Mouse (Mus musculus) spleen, postnatal 14 days (tissue): ENCODE data around the gene Ube2c.

Source experiments
- DNase-seq, 2 experiments: peaks; one replicate each; pipeline ENCODE4 v3.0.0; 2021 to 2022; ENCODE audit warnings: low spot score in 2 of 2

The Ube2c gene

DNA sequence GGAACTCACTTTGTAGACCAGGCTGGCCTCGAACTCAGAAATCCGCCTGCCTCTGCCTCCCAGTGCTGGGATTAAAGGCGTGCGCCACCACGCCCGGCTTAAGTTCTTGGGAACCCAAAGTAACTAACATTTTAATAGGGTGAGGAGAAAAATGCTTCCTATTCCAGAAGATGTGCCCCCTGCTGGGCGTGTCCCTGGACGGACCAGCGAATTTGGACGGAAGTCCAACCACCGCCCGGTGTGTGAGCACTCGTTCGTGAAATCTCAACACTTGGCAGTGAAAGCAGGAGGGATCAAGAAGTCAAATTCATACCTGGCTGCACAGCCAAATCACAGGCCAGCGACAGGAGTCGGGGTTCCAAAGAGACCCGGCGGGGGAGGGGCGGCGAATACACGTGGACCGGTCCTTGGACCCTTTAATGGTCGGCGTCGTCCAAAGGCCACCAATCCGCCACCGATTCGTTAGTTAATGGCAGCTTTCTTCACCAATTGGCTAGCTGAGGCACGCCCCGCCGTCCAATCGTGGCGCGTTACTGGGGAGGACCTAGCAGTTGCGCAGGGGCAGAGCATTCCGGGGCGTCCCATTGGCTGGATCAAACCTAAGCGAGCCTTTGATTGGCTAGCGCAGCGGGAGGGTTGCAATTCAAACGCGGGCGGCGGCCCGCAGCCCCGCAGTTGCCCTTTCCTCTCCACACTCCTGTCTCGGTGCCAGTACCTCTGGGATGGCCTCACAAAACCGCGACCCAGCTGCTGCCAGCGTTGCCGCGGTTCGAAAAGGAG is at the start of gene Ube2c:
Ube2c (plus strand) TSS at position 641 of the 780 bp plus-strand sequence.
- DNase-seq: peak; percentile 96

DNA sequence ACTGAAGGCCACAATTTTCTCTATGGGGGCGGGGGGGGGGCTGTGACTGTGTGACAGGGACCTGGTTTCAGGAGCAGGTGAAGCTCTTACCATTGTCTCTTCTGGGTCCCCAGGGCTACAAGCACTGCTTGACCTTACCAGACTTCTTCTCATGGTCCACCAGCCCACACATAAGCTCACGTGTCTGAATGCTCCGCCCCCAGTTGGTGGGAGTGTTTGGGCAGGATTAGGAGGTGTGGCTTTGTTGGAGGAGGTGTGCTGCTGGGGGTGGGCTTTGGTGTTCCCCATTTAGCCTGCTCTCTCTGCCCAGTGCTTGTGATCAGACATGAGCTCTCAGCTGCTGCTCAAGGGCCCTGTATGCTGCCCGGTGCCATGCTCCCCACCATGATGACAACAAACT is 46.4 kb upstream of the Ube2c start:
- no peak for DNase-seq

DNA sequence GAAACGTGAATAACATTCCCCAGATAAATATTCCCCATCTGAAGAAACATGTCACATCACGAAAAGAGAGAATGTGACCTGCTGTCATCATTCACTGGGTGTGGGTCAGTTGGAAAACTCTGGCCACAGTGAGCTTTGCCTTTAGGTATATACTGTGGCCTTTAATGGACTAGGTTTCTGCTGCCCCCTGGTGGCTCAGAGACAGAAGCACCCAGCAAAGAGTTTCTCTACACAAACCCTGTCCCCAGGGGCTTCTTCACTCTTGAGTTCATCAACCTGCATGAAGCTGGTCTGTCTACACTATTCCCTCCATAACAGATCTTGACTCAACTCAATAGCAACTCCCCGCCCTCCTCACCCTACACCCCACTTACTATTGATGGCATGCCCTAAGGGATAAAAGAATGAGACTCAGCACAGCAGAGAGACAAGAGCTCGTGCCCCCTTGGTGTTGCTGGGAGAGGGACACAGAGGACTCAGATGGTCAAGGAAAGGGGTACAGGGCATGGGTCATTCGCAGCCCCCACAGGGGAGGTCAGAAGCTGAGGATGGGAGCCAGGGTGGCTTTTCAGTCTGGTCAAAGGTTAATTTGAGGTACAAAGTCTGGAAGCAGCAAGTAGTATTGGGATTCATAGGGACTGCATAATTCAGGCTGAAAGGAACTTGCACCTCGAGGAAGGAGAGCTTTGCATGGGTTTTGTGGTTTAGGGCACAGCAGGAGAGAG is 43.6 kb upstream of the Ube2c start:
- peak; percentile 33 to 63 for DNase-seq

DNA sequence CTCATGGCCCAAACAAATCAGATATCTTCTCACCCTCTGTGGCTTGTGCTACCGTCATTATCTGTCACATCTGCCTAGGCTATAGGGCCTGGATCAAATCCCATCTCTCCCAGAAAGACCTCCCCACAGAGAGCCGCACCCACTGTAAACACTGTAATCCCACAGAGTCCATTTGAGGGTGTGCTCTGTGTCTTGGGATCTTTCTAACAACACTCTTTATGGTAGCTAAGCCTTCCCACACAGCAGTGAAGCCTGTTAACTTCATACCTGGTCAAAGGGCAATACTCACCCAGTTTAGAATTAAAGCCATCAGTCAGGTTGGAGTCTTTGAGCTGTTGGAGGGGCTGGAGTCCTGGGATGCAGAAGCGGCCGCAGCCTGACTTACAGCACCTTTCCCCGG is 38.0 kb upstream of the Ube2c start:
- no peak for DNase-seq

DNA sequence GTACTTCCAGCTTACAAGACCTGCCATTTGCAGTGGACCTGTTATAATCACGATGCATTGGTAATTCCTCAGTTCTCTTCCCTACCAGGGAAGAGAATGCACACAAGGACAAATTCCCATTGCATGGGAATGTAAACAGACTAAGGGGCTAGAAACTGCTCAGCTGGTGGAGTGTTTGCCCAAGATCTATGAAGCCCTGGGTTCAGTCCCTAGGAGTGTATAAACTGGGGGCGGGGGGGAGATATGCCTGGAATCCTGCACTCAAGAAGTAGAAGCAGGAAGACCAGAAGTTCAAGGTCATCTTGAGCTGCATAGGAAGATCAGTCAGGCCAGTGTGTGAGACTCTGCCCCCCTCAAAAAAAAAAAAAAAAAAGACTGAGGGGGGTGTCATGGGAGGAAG is 36.4 kb upstream of the Ube2c start:
- no peak for DNase-seq

DNA sequence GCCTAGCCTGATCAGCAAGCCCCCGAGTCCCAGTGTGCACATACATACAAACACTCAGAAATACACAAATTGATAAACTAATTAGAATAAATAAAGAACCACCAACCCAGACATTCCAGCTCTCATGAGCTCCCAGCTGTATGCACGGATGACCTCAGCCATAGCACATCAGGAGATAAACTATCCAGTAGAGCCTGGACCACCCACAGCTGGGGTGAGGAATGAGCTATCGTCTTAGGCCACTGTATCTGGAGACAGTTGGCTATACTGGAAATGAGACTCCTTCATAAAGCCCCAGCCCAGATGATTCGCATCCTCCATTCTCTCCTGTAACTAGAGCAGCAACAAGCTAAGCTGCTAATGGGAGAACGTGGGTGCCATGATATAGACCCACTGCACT is 34.9 kb upstream of the Ube2c start:
- DNase-seq: no peak

DNA sequence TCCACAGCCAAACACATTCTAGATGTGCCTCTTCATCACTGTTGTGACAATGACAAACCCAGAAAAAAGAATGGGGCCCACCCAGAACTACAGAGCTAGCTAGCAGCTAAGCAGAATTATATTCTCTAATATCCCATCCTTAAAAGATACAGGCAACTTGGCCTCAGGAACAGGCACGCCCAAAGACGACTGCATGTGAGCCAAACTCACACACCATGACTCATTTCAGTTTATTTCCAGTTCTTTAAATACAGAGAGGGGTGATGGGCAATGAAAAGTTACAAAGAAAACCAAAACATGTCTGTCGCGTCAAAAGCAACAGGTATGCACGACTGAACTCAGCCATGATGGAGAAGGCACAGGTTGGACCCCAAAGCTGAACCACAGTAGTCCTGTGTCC is 34.3 kb upstream of the Ube2c start:
- DNase-seq: no peak

DNA sequence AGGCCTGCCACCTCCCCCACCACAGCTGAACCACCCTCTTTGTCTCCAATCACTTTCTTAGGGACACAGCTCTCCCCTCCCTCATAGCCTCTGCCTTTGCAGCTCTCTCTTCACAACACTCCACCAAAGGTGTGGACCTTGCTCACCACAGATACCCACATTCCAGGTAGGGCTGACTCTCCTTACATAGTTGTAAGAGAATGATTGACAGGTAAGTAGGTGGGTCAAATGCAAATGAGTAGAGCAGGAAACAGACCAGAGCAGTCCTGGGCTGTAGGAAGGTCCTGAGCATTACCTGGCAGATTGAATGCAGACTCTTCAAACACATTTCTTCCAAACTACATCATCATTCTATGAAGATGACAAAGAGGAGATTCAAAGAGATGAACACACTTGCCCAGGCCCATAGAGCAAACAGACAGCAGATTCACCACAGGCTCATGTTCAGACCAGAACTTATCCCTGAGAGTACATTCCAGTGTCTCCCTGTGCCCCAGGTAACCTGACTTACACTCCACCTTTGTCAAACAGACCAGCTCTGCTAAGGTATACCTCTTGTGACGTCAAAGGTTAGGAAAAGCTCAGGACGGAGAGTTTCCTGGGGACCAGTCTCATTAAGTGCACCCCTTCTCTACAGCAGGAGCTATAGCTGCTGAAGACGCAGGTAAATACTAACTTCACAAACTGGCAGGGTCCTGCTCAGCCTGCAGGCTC is 32.2 kb upstream of the Ube2c start:
- no peak for DNase-seq

DNA sequence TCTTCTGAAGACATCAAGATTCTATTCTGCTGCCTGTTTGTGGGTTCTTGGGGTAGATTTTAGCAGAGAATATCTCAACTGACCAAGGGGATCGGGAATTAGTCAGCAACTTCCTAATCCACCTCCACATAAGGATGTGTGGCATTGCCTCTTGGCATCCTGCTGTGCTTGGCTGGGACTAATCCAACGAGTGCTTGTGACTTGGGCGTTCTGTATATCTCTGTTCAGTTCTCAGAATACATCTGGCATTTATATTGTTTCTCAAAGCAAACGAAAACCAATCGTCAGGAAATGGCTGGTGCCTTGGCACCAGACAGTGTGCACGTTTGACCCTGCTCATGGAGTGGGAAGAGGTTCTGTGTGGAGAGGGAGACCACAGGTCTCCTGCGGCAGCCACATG is 29.8 kb upstream of the Ube2c start:
- DNase-seq: no peak

DNA sequence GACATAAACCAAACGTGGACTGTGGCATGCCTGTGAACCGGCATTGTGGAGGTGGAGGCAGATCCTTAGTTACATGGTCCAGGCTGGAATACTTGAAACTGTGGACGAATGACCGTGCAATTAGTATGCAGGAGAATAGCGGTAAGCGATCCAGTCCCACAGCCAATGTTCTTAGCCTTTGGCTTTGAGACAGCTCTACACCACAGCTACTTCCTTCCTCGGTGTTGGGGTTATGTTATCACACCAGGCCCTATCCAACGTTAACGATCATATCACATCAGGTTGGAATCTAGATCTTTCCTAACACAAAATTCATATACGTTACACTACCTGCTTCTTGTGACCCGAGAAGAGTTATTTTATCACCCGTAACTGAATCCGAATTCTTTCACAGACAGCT is 24.7 kb upstream of the Ube2c start:
- no peak for DNase-seq

DNA sequence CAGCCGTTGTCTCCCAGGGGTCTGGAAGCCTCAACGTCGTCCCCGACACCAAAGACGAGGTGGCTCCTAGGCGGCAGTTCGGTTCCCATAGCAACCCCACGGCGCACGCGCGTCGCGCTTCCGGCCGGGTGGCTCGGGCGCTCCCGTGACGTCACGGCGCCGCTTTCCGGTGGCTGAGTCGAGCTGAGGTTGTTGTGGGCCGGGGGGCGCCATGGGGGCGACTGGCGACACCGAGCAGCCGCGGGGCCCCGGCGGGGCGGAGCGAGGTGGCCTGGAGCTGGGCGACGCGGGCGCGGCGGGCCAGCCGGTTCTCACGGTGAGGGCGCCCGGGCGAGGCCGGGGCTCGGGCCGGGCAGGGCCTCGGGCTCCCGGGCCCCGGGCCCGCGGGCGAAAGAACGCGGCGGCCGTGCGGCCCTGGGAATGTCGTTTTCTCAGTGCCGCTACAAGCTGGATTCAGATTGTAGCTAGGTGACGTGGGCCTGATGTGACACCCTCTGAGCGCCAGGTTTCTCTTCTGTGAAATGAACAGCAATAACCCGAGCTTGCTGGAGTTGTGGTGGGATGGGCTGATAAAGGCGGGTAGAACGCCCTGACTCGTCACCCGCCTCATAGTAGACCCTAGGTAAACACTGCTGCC is 23.7 kb upstream of the Ube2c start, which contains the start of the genes Wfdc3 and Dnttip1:
Wfdc3 (minus strand) TSS at position 89 of the 637 bp plus-strand sequence.
Dnttip1 (plus strand) TSS at position 141 of the 637 bp plus-strand sequence.
- peak; percentile 88 to 93 for DNase-seq

DNA sequence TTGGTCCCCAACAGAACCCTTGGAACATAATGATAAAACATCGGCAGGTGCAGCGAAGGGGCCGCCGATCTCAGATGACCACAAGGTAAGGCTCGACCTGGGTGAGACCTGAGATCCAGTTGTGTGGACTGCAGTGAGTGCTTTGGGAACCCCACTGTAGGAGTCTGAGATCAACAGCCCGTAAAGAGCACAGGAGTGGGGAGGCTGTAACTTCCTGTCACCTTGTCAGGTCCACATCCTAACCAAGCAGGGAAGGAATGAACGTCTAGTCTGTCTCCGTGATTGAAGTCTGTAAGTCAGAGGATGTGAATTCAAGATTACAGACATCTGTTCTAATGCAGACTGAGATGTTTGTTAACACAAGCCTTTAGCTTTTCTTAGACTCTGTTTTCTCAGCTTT is 23.0 kb upstream of the Ube2c start:
- no peak for DNase-seq

DNA sequence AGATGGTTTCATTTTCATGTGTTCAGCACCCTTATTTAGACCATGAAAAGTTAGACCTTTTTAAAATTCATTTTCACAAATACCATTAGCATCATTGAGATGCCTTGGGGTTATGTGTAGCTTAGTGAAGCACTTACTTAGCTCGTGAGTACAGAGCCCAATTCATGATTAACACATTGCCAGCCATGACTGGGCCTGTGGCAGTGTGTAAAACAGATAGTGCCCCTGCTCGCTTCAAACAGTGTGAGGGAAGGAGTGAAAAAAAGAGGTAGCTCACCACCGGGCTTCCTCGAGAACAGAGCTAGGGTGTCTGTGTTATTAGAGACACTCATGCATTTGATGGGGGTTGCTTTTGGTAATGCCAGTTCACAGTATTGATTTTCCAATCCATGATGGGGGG is 21.5 kb upstream of the Ube2c start:
- DNase-seq: no peak

DNA sequence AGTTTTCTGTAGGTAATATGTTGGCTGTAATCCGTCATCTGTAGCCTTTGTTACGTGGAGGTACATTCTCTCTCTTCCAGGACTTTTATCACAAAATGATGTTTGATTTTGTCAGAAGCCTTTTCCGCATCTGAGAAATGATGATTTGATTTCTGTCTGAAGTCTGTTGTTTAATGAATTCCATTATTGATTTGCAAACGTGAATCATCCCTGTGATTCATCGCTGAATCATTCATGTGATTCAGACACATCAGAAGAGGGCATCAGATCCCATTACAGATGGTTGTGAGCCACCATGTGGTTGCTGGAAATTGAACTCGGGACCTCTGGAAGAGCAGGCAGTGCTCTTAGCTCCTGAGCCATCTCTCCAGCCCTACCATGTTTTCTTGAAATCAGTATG is 20.7 kb upstream of the Ube2c start:
- DNase-seq: no peak

DNA sequence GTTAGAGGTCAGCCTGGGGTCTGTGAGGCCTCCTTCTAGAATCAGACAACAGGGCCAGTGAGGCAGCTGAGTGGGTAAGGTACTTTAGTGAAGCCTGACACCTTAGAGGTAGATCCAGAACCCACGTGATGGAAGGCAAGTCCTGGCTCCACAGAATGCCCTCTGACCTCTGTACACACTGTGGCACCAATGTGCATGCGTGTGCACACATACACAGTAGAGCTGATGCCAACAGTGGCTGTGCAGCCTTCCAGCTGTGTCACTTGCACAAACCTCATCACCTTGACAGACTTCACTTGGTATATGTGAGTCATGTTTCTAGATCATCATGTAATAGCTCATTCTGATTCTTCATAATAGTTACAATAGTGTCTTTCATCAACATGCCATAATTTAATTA is 17.2 kb upstream of the Ube2c start:
- no peak for DNase-seq

DNA sequence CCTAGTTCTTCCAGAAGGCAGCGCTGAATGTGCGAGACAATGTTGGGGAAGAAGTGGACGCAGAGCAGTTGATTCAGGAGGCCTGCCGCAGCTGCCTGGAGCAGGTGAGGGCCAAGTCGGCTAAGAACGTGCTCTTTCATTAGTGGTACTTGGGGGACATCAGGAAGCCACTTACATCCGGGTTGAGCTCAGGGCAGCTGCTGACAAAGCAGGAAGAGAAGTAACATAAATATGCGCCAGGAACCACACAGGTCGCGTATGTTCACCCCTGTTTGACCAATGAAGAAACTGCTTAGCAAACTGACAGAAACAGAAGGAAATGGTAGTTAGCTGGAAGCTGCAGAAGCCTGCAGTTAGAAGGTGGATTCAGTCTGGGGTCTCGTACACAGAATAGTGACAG is 15.6 kb upstream of the Ube2c start:
- DNase-seq: no peak

DNA sequence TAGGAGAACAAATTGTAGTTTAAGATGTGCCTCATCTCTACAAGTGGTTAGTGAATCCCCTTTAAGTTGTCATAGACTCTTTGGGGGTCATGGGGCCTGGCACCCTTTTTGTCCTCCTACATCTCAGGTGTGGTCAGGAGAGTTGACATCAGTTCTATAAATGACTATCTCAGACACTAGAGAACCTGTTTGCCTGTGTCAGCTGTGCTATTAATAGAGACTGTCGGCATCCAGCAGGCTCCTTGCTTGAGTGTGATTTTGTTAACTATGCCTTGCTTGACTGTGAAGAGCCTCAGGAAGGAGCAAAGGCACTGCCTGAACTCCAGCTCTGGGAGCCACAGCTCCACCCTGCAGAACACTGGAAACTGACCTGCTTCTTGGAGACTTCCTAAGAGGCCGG is 14.9 kb upstream of the Ube2c start:
- no peak for DNase-seq

DNA sequence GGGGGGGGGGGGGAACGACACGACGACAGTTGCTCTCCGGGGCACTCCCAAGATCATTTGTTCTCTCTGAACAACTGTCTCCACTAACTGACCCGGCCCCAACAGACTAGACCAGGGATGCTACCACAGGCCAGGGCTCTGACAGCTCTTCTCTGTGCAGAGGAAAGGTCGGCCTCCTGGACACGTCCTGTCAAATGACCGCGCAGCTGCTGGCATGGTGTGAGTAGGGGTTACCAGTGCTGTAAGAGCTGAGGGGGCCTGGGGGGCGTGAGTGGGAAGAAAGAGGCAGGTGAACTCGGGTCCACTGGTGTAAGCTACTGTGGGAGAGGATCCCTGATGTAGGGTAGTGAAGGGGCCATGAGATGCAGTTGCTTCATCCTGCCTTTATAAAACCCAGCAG is 11.9 kb upstream of the Ube2c start:
- no peak for DNase-seq

DNA sequence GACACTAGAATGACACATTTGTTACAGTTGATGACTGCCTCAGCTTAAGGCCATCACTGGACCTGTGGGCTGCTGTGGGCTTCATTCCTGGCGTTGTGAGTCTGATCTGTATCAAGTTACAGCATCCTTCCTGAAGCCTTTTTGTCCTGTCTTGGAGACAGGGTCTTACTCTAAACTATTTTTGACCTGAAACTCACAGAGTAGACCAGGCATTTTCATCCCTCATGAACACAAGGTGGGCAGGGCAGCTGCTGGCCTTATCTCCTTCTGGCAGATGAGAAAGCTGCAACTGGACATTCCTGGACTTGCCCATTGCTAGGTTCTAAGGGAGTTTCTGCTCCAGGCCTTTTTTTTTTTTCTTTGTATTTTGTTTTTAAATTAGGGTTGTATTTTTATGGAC is 11.0 kb upstream of the Ube2c start:
- no peak for DNase-seq

DNA sequence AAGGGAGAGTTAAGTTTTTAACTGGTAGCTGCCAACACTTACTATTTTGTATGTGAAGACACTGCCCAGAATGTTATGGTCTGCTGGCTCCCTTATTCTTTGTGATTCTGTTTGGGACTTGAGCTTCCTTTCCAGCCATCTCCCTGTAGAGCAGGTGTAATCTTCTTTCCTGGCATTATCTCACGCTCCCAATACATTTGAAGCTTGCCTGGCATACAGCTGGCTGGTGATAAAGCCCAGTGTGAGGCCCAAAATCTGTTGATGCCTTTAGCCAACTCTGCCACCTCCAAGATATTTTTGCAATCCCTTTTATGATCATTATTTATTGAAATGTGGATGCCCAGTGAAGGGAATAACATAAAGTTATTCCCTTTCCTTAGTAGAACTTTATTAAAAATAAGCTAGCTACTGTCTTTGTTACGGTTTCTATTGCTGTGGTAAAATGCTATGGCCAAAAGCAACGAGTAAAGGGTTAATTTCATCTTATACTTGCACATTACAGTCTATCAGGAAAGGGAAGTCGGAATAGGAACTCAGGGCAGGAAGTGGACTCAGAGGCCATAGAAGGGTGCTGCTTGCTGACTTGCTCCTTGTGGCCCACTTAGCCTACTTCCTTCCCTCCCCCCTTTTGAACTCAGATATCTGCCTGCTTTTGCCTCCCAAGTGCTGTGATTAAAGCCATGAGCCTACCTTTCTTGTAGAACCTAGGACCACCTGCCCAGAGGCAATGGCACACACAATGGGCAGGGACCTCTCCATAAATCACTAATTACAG is 9.5 kb upstream of the Ube2c start:
- DNase-seq: no peak

DNA sequence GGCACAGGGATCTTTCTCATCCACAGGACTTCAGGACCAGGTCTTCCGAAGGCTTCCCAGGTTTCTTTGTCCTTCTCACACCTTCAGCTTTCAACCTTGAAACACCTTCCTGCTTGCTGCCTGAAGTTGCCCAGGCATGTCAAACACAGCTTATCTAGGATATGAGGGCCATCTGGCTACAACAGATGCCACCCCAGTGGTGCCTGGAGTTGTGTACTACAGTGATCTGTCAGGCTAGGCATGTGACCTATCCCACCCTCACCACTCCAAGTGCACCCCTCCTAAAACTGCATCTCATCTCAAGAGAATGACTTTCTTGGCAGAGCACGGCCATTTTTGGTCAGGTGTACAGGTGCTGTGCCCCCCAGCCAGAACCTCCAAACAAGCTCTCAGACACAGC is 8.2 kb upstream of the Ube2c start:
- peak; percentile 37 to 38 for DNase-seq
